10 mouse cellular contexts compared by ENCODE assay signal in genomic region chr9:58281597-58281996, GRCm38 (mm10). TPM values are rescaled to one million over a fixed set of nuclear protein-coding genes. Genes with fewer than 3 reads are reported as not detected.
A peak's percentile ranks its signal among the peaks of the same experiment; 100 is the strongest.
DNase-seq lines count a peak whose midpoint lies in the region; ATAC-seq and TF ChIP-seq lines count a peak whose summit lies in the region.
"Had no signal": no experiment of that assay in that cellular context is flagged by ENCODE, and none has a peak within 500 bp of the region (broad histone marks: within the 10 kb centered on the region; RNA-seq: fewer than 3 reads in every experiment).

No protein-coding gene starts in this region.

- TF ChIP-seq POLR2A in liver, adult 2 months (IDR thresholded peaks at IDR 0.05; ENCODE audit: extremely low read depth, insufficient read depth, low read length) = no peak
- TF ChIP-seq POLR2A in bone marrow macrophage, adult 2 months (IDR thresholded peaks at IDR 0.05; ENCODE audit: borderline replicate concordance, low read depth, low read length) = no peak

- H3K79me2 ChIP-seq in liver, adult 2 months (ENCODE audit: control insufficient read depth, insufficient read depth, low read length) = no peaks in the 10 kb centered on the region

- H3K27ac ChIP-seq in liver, adult 2 months (replicated peaks; ENCODE audit: insufficient read depth, low read depth, low read length) = no peak overlapping the region
- no peak overlapping the region for H3K27ac ChIP-seq in liver, embryonic 12.5 days
- H3K27ac ChIP-seq in bone marrow macrophage, adult 2 months (ENCODE audit: insufficient read depth, low read depth, low read length) = no peak overlapping the region
- no peak overlapping the region for H3K27ac ChIP-seq in liver, embryonic 14.5 days
- H3K27ac ChIP-seq: heart, embryonic 15.5 days; midbrain, embryonic 12.5 days had no signal

- no peaks in the 10 kb centered on the region for H3K4me1 ChIP-seq in liver, adult 2 months (ENCODE audit: control insufficient read depth, insufficient read depth, low read length)
- peaks cover 35% of the 10 kb centered on the region for H3K4me1 ChIP-seq in liver, embryonic 12.5 days
- peaks cover 8% of the 10 kb centered on the region; the same call in 1 of the 2 replicates for H3K4me1 ChIP-seq in bone marrow macrophage, adult 2 months (ENCODE audit: control insufficient read depth, insufficient read depth, low read length)
- H3K4me1 ChIP-seq in liver, embryonic 14.5 days (replicated peaks; ENCODE audit: control insufficient read depth in 2 of 2, insufficient read depth in 2 of 2, low read length in 1 of 2) = peaks cover 0 to 9% of the 10 kb centered on the region in 2 experiments; a peak in 2 of 4 replicates

- no peak overlapping the region for H3K4me2 ChIP-seq in liver, embryonic 12.5 days
- H3K4me2 ChIP-seq in liver, embryonic 14.5 days (ENCODE audit: low read depth) = no peak overlapping the region
- H3K4me2 ChIP-seq: heart, embryonic 15.5 days; midbrain, embryonic 12.5 days had no signal

- no peaks in the 10 kb centered on the region for H3K9me3 ChIP-seq in liver, embryonic 12.5 days (replicated peaks)
- no peaks in the 10 kb centered on the region for H3K9me3 ChIP-seq in liver, embryonic 14.5 days (ENCODE audit: control insufficient read depth, low read length)
- H3K9me3 ChIP-seq: heart, embryonic 15.5 days; midbrain, embryonic 12.5 days had no signal

- 50% methylated on average over 3 of the region's 3 CpGs for WGBS in liver, adult 2 months
- 36% methylated on average over 3 of the region's 3 CpGs for WGBS in liver, embryonic 12.5 days (ENCODE audit: insufficient replicate concordance)
- WGBS in liver, embryonic 14.5 days (ENCODE audit: insufficient replicate concordance) = 32% methylated on average over 3 of the region's 3 CpGs

- no peak for TF ChIP-seq EP300 in liver, embryonic 14.5 days (IDR thresholded peaks at IDR 0.05; ENCODE audit: low read depth)

- peak; percentile 75 for TF ChIP-seq CTCF in liver, adult 2 months (IDR thresholded peaks at IDR 0.05; ENCODE audit: low read depth, low read length)
- TF ChIP-seq CTCF in bone marrow macrophage, adult 2 months (IDR thresholded peaks at IDR 0.05; ENCODE audit: low read depth, low read length) = peak; percentile 36; the same call in 1 of the 2 replicates
- peak; percentile 86 for TF ChIP-seq CTCF in liver, embryonic 14.5 days (IDR thresholded peaks at IDR 0.05; ENCODE audit: low read depth)

- peak; percentile 80 for DNase-seq in CD4-positive, CD25-positive, alpha-beta regulatory T cell, adult 2 months (ENCODE audit: low read depth, low spot score)
- DNase-seq in liver, adult 2 months (ENCODE audit: extremely low read depth, low read depth, low spot score) = peak; percentile 15
- DNase-seq in liver, embryonic 14.5 days (ENCODE audit: low read depth in 3 of 3, low spot score in 3 of 3) = peak in 1 of 3 experiments; percentile 29
- DNase-seq in Muller cell, postnatal 12 days (ENCODE audit: inconsistent ontology term) = no peak
- no peak for DNase-seq in heart, postnatal 4 days

- ATAC-seq in CD4-positive, CD25-positive, alpha-beta regulatory T cell, adult 4 months = no peak
- ATAC-seq in liver, embryonic 12.5 days = no peak
- ATAC-seq in liver, embryonic 14.5 days (ENCODE audit: insufficient read depth) = no peak

- H3K27me3 ChIP-seq in liver, adult 2 months (ENCODE audit: control insufficient read depth, insufficient read depth, low read length) = no peaks in the 10 kb centered on the region
- H3K27me3 ChIP-seq in liver, embryonic 12.5 days (replicated peaks) = peaks cover 3% of the 10 kb centered on the region; the same call in 1 of the 2 replicates
- H3K27me3 ChIP-seq in liver, embryonic 14.5 days (ENCODE audit: control insufficient read depth, insufficient read depth, low read length) = no peaks in the 10 kb centered on the region
- H3K27me3 ChIP-seq: heart, embryonic 15.5 days had no signal

- no peak overlapping the region for H3K9ac ChIP-seq in liver, adult 2 months (ENCODE audit: low read depth, low read length)
- no peak overlapping the region for H3K9ac ChIP-seq in liver, embryonic 12.5 days
- H3K9ac ChIP-seq in liver, embryonic 14.5 days (replicated peaks) = no peak overlapping the region
- H3K9ac ChIP-seq: heart, embryonic 15.5 days; midbrain, embryonic 12.5 days had no signal

- H3K4me3 ChIP-seq in liver, adult 2 months (ENCODE audit: insufficient read depth, low read depth, low read length) = no peak overlapping the region
- H3K4me3 ChIP-seq in liver, embryonic 12.5 days = no peak overlapping the region
- no peak overlapping the region for H3K4me3 ChIP-seq in bone marrow macrophage, adult 2 months (ENCODE audit: insufficient read depth, low read length)
- H3K4me3 ChIP-seq in liver, embryonic 14.5 days (ENCODE audit: insufficient read depth in 1 of 2, low read depth in 2 of 2, low read length in 2 of 2) = no peak overlapping the region
- H3K4me3 ChIP-seq: heart, embryonic 15.5 days; midbrain, embryonic 12.5 days had no signal

- H3K36me3 ChIP-seq in liver, adult 2 months (ENCODE audit: control insufficient read depth, insufficient read depth, low read length) = no peaks in the 10 kb centered on the region
- no peaks in the 10 kb centered on the region for H3K36me3 ChIP-seq in liver, embryonic 12.5 days
- no peaks in the 10 kb centered on the region for H3K36me3 ChIP-seq in liver, embryonic 14.5 days (replicated peaks; ENCODE audit: control insufficient read depth, insufficient read depth, low read depth)
- H3K36me3 ChIP-seq: heart, embryonic 15.5 days; midbrain, embryonic 12.5 days had no signal

RNA-seq across cellular contexts. Expression of gene Stoml1, which starts 28.6 kb away (rescaled TPM):
- polyA plus RNA-seq in CD4-positive, CD25-positive, alpha-beta regulatory T cell, adult 4 months (2017; shearing (Covaris generic)) = 10 to 100 TPM; 26.0 to 83.0 TPM
- 5.4 and 5.8 TPM in 2 replicates for total RNA-seq in liver, adult 2 months (2014; rRNA removed)
- polyA plus RNA-seq in liver, adult 2 months (2012; rRNA removed) = 7.8 and 8.1 TPM in 2 replicates
- polyA plus RNA-seq in liver, embryonic 12.5 days (2016; fragmentation: Nextera tagmentation; extraction: Ambion mirVana) = 6.5 and 6.6 TPM in 2 replicates
- polyA plus RNA-seq in bone marrow macrophage, adult 2 months (2012; ENCODE audit: insufficient read depth, insufficient read length, missing spikeins) = 21.3 and 25.2 TPM in 2 replicates
- polyA plus RNA-seq in liver, embryonic 14.5 days (2012; rRNA removed) = 4.1 and 4.8 TPM in 2 replicates
- 2.5 and 3.8 TPM in 2 replicates for polyA plus RNA-seq in liver, embryonic 14.5 days (2014; fragmentation: Nextera tagmentation; extraction: Ambion mirVana)
- 10 to 100 TPM; 14.2 to 17.1 TPM for total RNA-seq in heart, postnatal 4 days (2021)

RNA-seq across cellular contexts. Expression of gene Loxl1, which starts 31.4 kb away (rescaled TPM):
- not detected for polyA plus RNA-seq in CD4-positive, CD25-positive, alpha-beta regulatory T cell, adult 4 months (2017; shearing (Covaris generic))
- total RNA-seq in liver, adult 2 months (2014; rRNA removed) = 0.74 and 1.0 TPM in 2 replicates
- 2.2 TPM in 2 replicates for polyA plus RNA-seq in liver, adult 2 months (2012; rRNA removed)
- polyA plus RNA-seq in liver, embryonic 12.5 days (2016; fragmentation: Nextera tagmentation; extraction: Ambion mirVana) = 3.7 and 5.1 TPM in 2 replicates
- polyA plus RNA-seq in bone marrow macrophage, adult 2 months (2012; ENCODE audit: insufficient read depth, insufficient read length, missing spikeins) = 1.5 and 1.8 TPM in 2 replicates
- polyA plus RNA-seq in liver, embryonic 14.5 days (2012; rRNA removed) = 0.89 and 1.2 TPM in 2 replicates
- polyA plus RNA-seq in liver, embryonic 14.5 days (2014; fragmentation: Nextera tagmentation; extraction: Ambion mirVana) = 0.80 and 1.1 TPM in 2 replicates
- total RNA-seq in heart, postnatal 4 days (2021) = 10 to 100 TPM; 77.2 to 87.1 TPM

RNA-seq across cellular contexts. Expression of gene Pml, which starts 32.0 kb away (rescaled TPM):
- polyA plus RNA-seq in CD4-positive, CD25-positive, alpha-beta regulatory T cell, adult 4 months (2017; shearing (Covaris generic)) = 10 to 100 TPM; 45.9 to 77.9 TPM
- total RNA-seq in liver, adult 2 months (2014; rRNA removed) = 7.4 and 8.9 TPM in 2 replicates
- 13.8 and 15.2 TPM in 2 replicates for polyA plus RNA-seq in liver, adult 2 months (2012; rRNA removed)
- polyA plus RNA-seq in liver, embryonic 12.5 days (2016; fragmentation: Nextera tagmentation; extraction: Ambion mirVana) = 24.4 and 26.5 TPM in 2 replicates
- 60.5 and 71.3 TPM in 2 replicates for polyA plus RNA-seq in bone marrow macrophage, adult 2 months (2012; ENCODE audit: insufficient read depth, insufficient read length, missing spikeins)
- polyA plus RNA-seq in liver, embryonic 14.5 days (2012; rRNA removed) = 16.7 and 17.6 TPM in 2 replicates
- polyA plus RNA-seq in liver, embryonic 14.5 days (2014; fragmentation: Nextera tagmentation; extraction: Ambion mirVana) = 17.1 and 19.3 TPM in 2 replicates
- 10 to 100 TPM; 15.3 to 17.6 TPM for total RNA-seq in heart, postnatal 4 days (2021)

Comparison
In these comparisons a context has a peak if more than half of its experiments do, and no peak if none do; other contexts are left out.
1. DNase-seq: peak in CD4-positive, CD25-positive, alpha-beta regulatory T cell, adult 2 months (single experiment) and liver, adult 2 months (single experiment); none in Muller cell, postnatal 12 days (single experiment) and heart, postnatal 4 days (single experiment).
2. CTCF ChIP-seq: peak in every context shown above with its lines; median percentile 86 in liver, embryonic 14.5 days; 75 in liver, adult 2 months; 36 in bone marrow macrophage, adult 2 months.